Mouse (Mus musculus) kidney, postnatal 25 days (tissue): ENCODE measurements at regions not wholly inside any gene's neighbourhood (a gene's known extent, or its start where the extent isn't known, plus 50 kb on each side); places are given as distances from the start of the nearest gene placed in this dataset.
A peak's percentile ranks its signal among the peaks of the same experiment; 100 is the strongest.

Source experiments
- DNase-seq, 2 experiments: peaks; one replicate each; pipeline ENCODE4 v3.0.0; 2021; ENCODE audit warnings: mixed read lengths in 2 of 2

- no peak for DNase-seq
These were observed 107.4 kb upstream of the Insig1 start for GRCm38 (mm10) chr5:27963765-27964164.

- peak; percentile 64 to 86 for DNase-seq
These were observed 76.0 kb upstream of the Insig1 start for GRCm38 (mm10) chr5:27995186-27995585.

GRCm38 (mm10) chr5:27997751-27998150 lies 73.4 kb upstream of the Insig1 start:
- DNase-seq, result no peak

GRCm38 (mm10) chr5:28002922-28003321 lies 68.2 kb upstream of the Insig1 start:
- DNase-seq, result no peak

GRCm38 (mm10) chr5:28003756-28004486 lies 67.2 kb upstream of the Insig1 start:
- no peak for DNase-seq

- no peak for DNase-seq
These were observed 66.7 kb upstream of the Insig1 start for GRCm38 (mm10) chr5:28004487-28004827.

GRCm38 (mm10) chr5:28009386-28009785 lies 61.8 kb upstream of the Insig1 start:
- no peak for DNase-seq

- no peak for DNase-seq
These were observed 61.3 kb upstream of the Insig1 start for GRCm38 (mm10) chr5:28009871-28010270.

GRCm38 (mm10) chr5:28010529-28010928 lies 60.6 kb upstream of the Insig1 start:
- no peak for DNase-seq

GRCm38 (mm10) chr5:28012496-28012895 lies 58.7 kb upstream of the Insig1 start:
- DNase-seq, result no peak

- DNase-seq, result no peak
These were observed 57.4 kb upstream of the Insig1 start for GRCm38 (mm10) chr5:28013619-28014273.

- DNase-seq, result no peak
These were observed 51.3 kb upstream of the Insig1 start for GRCm38 (mm10) chr5:28019864-28020263.
